Mouse (Mus musculus): ENCODE results near the gene Phf3. TPM values are rescaled to one million over a fixed set of nuclear protein-coding genes. Genes with fewer than 3 reads are reported as not detected.
A peak's percentile ranks its signal among the peaks of the same experiment; 100 is the strongest.

Phf3 gene
- total RNA-seq, 2 experiments from 2014 or later, result 63.9 to 84.4 TPM

DNA sequence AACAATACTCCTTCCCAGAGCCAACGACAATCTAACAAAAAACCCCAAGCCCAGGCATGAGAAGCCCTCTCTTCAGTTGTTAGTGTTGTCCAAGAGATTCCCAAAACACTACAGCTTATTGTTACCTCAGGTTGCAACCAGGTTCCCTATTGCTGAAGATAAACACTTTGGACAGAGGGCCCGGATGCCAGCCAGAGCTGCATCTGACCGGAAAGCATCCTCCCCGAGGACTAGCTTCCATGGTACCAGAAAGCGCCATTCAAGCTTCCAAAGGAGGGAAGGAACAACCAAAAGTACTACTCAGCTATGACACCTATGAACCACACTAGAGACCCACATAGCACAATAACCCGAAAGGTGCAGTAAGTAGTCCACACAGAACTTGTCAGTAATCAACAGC, 38.2 kb downstream of the Phf3 start:
- ATAC-seq (ENCODE audit: poor library complexity, severe bottlenecking), result no peak

DNA sequence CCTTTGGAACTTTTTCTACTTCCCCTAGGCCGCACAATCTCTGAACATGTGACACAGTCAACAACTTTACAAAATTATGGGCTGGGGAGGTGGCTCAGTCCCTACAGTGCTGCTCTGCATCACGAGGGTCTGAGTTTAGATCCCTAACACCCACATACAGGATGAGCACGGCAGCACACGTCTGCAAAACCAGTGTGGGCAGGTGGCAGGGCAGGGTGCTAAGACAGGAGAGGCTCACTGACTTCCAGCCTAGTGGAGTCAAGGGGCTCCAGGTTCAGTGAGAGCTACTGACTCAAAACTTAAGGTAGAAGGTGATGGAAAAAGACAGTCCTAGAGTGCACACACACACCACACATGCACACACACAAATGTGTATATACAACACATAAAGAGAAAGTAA, 40.9 kb downstream of the Phf3 start:
- ATAC-seq (ENCODE audit: poor library complexity, severe bottlenecking), result no peak

DNA sequence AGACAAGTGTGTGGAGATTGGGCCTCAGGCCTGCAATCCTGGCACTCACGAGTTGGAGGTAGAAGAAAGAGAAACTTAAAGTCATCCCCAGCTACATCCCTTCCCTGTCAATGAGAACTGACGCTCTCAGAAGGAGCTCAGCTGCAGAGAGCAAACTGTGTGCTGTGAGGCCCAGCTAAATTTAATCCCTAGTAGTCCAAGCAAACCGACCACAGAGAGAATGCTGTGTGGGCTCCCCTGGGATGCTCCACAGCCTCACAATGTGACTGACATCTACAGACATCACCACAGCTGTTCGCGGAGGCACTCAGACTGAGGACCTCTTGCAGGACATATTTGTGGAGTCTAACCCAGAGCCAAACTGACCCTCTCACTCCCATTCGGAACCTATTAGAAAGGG, 54.3 kb downstream of the Phf3 start:
- ATAC-seq (ENCODE audit: poor library complexity, severe bottlenecking), result no peak

DNA sequence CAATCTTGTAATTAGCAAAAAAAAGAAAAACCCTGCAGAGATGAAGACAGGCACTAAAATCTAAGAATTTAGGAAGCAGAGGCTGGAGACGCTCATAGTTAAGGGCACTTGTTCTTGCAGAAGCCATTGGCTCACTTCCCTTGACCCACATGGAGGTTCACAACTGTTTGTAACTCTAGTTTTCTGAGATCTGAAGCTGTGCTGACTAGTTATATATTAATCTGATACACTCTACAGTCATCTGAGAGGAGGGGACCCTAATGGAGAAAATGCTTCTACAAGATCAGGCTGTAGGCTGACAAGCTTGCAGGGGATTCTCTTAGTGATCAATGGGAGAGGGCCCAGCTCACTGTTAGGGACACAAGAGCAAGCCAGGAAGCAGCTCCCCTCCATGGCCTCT, 58.1 kb downstream of the Phf3 start:
- ATAC-seq (ENCODE audit: poor library complexity, severe bottlenecking), result no peak

DNA sequence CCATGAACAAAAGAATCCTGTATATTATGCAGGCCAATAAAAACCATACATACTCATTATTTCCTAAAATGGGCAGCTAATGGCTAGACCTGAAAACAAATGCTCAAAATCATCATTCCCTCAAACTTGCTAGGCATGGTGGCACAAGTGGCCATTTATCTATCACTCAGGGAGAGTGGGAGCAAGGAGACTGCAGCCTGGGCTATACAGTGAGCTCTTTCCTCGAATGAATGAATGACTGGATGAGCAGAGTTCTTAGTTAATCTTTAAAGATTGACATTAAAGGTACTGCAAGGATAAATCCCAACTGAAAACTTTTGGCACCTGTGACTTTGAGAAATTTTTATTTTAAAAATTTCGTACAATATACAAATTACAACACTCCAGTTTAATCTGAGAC, 58.7 kb downstream of the Phf3 start:
- ATAC-seq (ENCODE audit: poor library complexity, severe bottlenecking), result no peak

DNA sequence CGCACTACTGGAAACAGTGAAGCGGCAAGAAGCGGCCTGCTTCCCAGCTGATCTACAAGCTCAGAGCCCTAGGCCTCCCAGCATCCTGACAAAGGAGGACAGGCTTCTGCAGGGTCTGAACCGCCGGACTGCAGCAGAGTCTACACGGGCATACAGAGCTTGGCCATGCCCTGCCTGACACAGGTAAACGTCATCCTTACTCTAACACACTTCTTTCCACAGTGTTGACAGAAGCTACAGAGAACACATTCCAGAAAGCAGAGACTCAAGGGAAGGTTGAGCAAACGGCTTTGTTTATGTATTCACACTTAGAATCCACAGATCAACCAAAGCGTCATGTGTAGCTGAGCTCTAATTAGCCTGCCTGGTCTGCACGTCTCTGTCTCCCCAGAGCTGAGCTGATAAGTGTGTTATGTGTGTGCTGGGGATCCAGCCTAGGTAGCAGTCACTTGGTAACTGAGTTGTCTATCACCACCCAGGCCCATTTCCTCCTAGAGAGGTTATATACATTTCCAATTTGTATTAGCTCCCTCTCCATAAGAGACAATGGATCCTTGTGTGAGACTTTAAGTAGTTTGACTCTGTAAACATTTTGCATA, 65.5 kb downstream of the Phf3 start:
- no peak for ATAC-seq (ENCODE audit: poor library complexity, severe bottlenecking)

DNA sequence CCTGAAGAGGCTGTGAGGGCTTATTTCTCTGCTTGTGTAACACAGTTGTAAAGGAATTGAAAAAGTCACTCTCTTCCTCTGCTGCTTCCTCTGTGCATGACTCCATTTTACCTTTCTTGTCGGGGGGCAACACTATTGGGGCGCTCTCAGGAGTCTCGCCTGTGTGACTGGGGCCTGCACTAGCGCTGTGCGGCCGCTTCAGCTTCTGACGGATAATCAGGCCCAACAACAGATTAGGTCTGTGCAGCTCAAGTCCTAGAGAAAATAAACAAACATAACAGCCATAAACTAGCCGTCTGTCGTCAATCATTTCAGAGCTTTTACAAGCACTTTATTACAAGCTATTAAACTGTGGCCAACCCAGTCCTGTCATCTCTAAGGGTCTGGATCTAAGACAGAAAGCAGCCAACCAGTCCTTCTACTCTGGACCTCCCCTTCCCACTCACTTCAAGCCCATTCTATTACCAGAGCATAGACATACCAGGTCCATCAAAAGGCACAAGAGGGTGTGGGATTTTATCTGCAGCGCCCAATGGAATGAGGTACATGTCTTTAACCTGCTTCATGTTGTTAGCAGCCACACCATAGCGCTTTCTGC, 67.9 kb downstream of the Phf3 start:
- no peak for ATAC-seq (ENCODE audit: poor library complexity, severe bottlenecking)

DNA sequence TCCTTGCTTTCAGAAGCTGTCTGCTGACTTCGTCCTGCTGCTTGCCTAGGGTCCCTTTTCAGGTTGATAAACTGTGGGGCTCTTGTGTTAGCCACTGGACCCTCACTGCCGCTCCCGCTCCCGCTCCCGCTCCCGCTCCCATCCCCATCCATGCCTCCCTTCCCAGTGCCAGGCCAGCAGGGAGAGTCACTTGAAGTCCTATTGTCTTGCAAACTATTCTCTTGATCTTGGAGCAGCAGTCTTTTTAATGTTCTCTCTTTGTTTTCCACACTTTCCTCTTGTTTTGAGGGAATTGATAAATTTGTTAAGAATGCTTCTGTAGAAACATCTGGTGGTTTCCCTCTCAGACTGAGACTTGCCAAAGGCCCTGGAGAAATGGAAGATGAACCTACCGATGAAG, 68.8 kb downstream of the Phf3 start:
- ATAC-seq (ENCODE audit: poor library complexity, severe bottlenecking), result no peak

DNA sequence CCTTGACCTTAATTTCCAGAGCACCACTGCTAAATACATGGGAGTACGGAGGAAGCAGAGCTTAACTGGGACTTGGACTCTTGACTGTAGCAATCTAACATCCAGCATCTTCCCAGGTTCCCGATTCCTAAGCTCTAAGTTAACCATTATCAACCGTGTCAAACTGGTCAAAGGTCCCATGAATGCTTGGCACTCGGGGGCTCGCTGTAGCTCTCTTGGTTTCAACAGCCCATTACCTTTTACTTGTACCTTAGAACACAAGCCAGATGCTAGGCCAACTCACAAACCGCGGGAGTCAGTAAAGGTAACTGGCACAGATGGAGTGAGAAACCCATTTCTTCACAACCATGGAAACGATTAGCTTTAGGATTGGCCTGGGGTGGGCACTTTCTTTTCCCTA, 71.8 kb downstream of the Phf3 start:
- no peak for ATAC-seq (ENCODE audit: poor library complexity, severe bottlenecking)

DNA sequence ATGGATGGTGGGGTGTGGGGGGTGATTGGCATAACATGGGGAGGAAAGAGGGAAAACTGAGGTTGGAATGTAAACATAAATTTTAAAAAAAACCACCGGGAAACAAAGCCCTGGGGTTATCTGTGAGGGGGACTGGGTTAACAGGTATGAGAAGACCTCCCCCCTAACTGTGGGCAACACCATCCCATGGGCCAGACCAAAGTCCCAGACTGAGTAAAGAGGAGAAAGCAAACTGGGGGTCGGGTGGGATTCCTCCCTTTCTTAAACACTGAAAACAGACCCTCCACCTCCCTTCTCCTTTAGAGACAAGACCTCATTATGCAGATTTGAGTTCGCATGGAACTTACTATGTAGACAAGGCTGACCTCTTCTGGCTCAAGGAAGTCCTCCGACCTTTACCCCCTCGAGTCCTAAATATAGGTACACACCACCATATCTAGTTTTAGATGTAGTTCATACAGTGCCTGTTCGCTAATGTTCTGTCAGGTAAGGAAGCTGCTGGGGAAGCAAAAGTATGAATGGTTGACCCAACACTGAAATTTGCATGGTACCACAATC, 74.4 kb downstream of the Phf3 start:
- ATAC-seq (ENCODE audit: poor library complexity, severe bottlenecking), result no peak

DNA sequence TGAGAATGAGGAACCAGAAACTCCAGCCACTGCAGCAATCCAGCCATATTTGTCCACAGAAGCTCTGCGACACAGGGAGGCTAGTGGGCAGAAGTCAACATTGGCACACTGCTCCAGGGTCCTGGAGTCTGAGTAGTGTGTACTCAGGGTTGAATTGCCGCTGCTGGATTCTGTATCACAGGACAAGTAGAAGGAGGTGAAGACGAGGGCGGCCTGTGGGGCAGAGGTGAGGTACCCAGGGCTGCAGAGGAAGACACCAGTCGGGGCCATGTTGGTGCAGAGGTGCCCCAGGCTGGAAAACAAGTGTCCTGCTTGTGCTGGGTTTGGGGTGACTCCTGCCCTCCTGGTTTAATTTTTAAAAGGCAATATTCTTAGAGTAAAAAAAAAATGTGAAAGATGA, 79.1 kb downstream of the Phf3 start:
- no peak for ATAC-seq (ENCODE audit: poor library complexity, severe bottlenecking)

DNA sequence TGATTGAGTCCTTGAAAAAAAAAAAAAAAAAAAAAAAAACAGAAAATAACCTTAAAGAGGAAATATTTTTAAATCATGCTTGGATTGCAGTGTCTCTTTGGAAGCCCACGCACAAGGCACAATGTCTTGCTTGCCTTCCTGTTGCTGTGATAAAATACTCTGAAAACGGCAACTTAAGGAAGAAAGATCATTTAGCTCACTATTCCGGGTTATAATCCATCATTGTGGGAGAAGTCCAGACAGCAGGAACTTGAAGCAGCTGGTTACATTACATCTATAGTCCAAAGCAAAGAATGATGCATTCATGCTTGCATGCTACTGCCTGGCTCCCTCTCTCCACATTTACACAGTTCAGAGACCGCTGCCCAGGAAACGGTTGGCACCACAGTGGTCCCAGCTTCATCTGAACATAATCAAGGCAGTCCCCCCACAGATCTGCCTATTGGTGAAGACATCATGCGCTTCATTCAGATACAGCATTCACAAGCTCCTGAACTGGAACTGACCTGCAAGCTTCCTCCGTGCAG, 80.3 kb downstream of the Phf3 start:
- ATAC-seq (ENCODE audit: poor library complexity, severe bottlenecking), result no peak

DNA sequence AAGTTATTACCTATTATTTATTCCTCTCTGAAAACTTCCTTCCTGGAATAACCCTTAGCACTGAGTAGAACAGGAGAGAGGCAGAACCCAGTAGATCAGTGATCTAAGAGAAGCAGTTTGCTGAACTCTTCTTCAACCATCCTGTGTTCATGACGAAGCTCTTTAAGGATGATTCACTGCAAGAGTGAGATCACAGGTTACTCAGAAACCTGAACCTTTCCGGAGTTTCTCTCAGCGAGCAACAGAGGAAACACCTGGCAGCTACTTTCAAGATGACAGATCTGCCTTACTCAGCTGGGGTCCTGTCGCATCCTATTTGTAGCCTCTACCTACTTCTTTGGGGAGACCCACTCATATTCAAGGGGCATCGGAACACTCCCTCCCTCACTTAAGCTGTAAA, 80.8 kb downstream of the Phf3 start:
- no peak for ATAC-seq (ENCODE audit: poor library complexity, severe bottlenecking)

DNA sequence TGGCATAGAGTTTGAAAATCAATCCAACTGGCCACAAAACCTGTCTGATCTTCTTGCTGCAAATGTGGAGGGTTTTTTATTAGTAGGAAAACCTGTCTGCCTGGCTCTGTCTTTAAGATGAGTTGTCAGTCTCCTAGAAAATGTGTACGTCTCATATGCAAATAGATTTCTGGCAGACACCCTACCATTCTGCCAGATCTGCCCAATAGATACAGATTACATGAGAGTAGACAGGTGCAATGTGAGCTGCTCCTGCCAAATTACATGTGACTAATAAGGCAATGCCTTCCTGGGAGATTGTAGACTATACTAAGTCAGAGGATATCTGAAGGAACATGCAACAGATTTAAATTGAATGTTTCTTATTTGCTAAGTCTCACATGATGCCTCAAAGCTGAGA, 83.5 kb downstream of the Phf3 start:
- ATAC-seq (ENCODE audit: poor library complexity, severe bottlenecking), result no peak

DNA sequence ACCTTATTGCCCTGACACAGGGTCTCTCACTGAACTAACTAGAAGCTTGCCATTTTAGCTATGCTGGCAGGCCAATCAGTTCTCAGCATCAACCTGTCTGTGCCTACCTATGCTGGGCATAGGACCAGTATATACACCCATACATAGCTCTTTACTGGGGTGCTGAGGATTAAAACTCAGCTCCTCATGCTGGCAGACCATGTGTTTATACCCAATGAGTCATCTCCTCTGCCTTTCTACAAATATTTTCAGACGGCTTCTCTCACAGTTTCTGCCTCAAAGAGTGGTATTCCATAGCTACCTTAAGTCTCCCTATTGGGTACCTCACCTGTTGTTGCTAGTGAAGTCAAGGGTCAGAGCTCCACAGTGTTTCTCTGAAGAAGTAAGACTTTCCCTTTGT, 84.0 kb downstream of the Phf3 start:
- ATAC-seq (ENCODE audit: poor library complexity, severe bottlenecking), result no peak

DNA sequence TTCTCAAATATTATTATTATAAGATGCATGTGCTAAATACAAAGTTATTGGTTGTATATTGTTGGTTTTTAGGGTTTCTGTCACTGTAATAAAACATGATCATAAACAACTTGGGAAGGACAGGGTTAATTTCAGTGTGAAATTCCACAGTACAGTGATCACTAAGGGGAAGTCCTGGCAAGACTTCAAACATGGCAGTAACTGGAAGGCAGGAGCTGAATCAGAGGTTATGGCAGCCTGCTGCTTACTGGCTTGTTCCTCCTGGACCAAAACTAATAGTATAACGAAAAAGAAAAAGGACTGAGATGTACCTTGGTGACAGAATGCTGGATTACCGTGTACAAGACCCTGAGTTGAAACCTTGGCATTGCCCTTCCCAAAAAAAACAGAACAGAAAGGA, 84.7 kb downstream of the Phf3 start:
- no peak for ATAC-seq (ENCODE audit: poor library complexity, severe bottlenecking)

DNA sequence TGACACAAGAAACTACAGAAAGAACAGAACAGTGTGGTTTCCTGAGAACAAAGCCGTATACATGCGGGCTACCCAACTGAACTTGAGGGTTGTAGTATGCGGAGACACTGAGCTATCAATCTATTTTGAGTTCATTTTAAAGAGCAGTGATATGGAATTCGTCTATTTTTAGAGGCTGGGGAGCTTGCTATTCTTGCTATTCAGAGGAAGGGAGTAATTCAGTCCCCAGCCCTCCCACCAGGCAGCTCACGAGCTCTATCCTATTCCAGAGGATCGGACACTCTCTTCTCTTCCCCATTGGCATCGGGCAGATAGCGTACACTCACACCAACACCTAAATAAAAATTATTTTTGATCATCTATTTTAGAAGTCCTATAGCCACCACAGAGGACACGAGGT, 87.1 kb downstream of the Phf3 start:
- ATAC-seq (ENCODE audit: poor library complexity, severe bottlenecking), result no peak

DNA sequence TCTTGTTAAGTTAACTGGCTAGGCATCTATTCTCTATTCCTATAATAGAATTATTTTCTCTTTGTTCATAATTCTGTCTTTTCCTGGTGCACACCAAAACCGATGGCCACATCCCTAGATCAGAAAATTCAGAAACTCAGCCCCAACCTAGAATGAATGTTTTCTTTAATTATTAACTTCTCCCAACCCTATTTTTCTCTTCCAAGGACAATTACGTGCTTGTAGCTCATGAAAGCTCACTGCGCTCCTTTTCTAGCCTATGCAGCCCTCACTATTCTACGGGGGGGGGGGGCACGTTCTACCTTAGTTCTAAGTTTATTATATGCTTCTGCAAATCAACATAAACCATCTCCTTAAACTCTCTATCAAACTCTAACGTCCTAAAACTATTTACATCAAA, 90.0 kb downstream of the Phf3 start:
- ATAC-seq (ENCODE audit: poor library complexity, severe bottlenecking), result no peak

DNA sequence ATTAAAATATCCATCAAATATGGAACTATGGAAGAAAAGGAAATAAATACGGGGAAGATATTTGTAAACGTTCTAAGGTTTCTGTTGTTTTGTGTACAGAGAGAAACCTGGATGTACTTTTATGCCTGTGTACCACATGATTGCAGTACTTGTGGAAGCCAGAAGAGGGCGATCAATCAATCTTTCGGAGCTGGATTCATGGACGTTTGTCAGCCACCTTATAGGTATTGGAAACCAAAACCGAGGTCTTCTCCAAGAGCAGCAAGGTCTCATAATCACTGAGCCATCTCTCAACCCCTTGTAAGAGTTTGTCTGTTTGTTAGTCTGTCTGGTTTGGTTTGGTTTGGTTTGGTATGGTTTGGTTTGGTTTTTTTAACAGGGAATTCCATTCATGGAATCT, 93.4 kb downstream of the Phf3 start:
- no peak; the same call in 1 of the 2 replicates for ATAC-seq (ENCODE audit: poor library complexity, severe bottlenecking)

DNA sequence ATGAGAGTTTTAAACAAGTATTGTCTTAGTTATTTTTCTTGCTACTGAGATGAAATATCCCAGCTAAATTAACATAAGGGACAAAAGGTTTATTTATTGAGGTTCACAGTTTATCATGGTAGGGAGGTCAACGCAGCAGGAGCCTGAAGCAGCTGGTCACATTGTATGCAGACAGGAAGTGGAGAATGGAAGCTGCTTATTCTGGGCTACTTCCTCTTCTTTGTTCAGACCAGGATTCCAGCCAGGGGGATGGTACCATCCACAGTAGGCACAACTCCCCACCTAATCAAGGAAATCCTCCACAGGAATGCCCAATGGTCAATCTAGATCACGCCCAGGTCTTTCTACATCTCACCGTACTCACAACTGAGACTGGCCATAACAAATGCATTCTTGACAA, 94.2 kb downstream of the Phf3 start:
- peak; percentile 64; the same call in 1 of the 2 replicates for ATAC-seq (ENCODE audit: poor library complexity, severe bottlenecking)

DNA sequence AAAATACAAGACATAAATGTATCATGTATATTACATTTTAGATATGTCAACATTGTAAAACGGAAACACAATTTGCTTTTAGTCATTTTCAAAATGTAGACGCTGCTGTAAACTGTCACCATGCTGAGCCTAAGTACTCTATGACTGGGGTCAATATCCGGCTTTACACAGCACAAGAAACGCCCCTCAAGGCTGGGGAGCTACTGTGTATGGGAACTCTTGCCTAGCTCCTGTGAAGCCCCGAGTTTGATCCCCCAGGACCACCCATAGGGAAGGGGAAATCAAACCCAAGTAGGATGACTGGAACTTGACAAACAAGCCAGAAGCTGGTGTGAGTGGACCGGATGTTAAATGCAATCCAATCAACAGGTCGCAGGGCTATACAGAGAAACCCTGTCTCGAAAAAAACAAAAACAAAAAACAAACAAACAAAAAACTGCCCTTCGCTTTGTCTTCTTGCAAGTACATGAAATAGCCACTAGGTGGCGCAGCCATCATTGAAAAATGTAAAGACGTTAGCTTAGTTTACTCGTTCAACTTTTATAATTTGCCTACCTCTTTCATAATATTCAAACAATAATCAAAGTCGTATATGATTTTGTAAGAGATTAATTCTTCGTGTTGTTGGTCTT, 95.2 kb downstream of the Phf3 start:
- peak; percentile 47; the same call in 1 of the 2 replicates for ATAC-seq (ENCODE audit: poor library complexity, severe bottlenecking)

DNA sequence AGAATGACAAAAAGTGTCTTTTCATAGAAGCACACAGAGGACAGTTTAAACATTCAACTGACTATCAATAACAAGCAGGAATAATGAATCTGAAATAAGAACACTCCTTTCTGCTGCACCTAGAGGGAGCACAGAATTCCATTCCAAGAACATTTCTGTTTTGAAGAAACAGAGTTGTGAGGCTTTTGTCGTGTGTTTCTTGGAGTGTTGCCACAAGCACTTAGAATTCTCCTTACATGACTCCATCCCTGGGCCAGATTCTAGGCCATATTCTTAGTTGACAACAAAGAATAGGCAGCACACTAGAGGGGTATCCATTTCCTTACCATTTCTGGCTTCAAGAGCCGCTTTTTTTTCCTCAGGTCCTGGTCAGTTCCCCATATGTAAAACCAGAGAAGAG, 97.5 kb downstream of the Phf3 start:
- ATAC-seq (ENCODE audit: poor library complexity, severe bottlenecking), result no peak
